Comparison of ENCODE assay signal across 8 mouse cellular contexts in genomic region chr7:127903971-127904796, GRCm38 (mm10). TPM values are rescaled to one million over a fixed set of nuclear protein-coding genes. Genes with fewer than 3 reads are reported as not detected.
DNase-seq lines count a peak whose midpoint lies in the region; ATAC-seq and TF ChIP-seq lines count a peak whose summit lies in the region.

Gene Bckdk, plus strand, starts transcription at chr7:127904082.

- H3K9ac ChIP-seq in MEL (ENCODE audit: control insufficient read depth, low read depth, low read length, poor library complexity, severe bottlenecking): peak within 1 kb of the TSS; percentile 92
- H3K9ac ChIP-seq in lung, embryonic 16.5 days (ENCODE audit: low read length): peak within 1 kb of the TSS; percentile 97

- TF ChIP-seq RAD21 in MEL (IDR thresholded peaks at IDR 0.05; ENCODE audit: low read depth, low read length): no peak

- peaks cover 7 to 22% of the 10 kb centered on the region in 2 experiments for H3K4me1 ChIP-seq in MEL (ENCODE audit: control insufficient read depth in 1 of 2, insufficient read depth in 2 of 2, low read length in 2 of 2)
- peaks cover 6% of the 10 kb centered on the region; the same call in 1 of the 2 replicates for H3K4me1 ChIP-seq in cerebellum, adult 2 months (ENCODE audit: control insufficient read depth, insufficient read depth, low read length)
- peaks cover 9% of the 10 kb centered on the region for H3K4me1 ChIP-seq in lung, embryonic 16.5 days (replicated peaks; ENCODE audit: control insufficient read depth, insufficient read depth, low read length)

- peak within 1 kb of the TSS; percentile 82 for H3K4me2 ChIP-seq in lung, embryonic 16.5 days (ENCODE audit: low read depth, low read length)

- H3K79me2 ChIP-seq in MEL (ENCODE audit: control insufficient read depth, insufficient read depth, low read length, poor library complexity): peaks cover 3% of the 10 kb centered on the region; the same call in 1 of the 2 replicates

- no peak for TF ChIP-seq EP300 in MEL (IDR thresholded peaks at IDR 0.05; ENCODE audit: low read depth in 1 of 2, low read length in 2 of 2)

- 6% methylated on average over 38 of the region's 38 CpGs for WGBS in cerebellum, adult 2 months
- WGBS in lung, embryonic 16.5 days: 6% methylated on average over 37 of the region's 38 CpGs

- no peaks in the 10 kb centered on the region for H3K27me3 ChIP-seq in MEL (ENCODE audit: control insufficient read depth in 1 of 2, insufficient read depth in 2 of 2, low read length in 2 of 2)
- H3K27me3 ChIP-seq in cerebellum, adult 2 months (ENCODE audit: control insufficient read depth, insufficient read depth, low read length): no peaks in the 10 kb centered on the region
- no peaks in the 10 kb centered on the region for H3K27me3 ChIP-seq in lung, embryonic 16.5 days (ENCODE audit: control insufficient read depth, insufficient read depth, low read depth, low read length)

- peak within 1 kb of the TSS; percentile 60 to 75 for H3K4me3 ChIP-seq in MEL (ENCODE audit: control insufficient read depth in 1 of 2, insufficient read depth in 1 of 2, low read depth in 2 of 2, low read length in 2 of 2)
- peak within 1 kb of the TSS; percentile 84 for H3K4me3 ChIP-seq in cerebellum, adult 2 months (replicated peaks; ENCODE audit: insufficient read depth, low read depth, low read length)
- peak within 1 kb of the TSS; percentile 88 for H3K4me3 ChIP-seq in lung, embryonic 16.5 days (ENCODE audit: low read length)

- H3K36me3 ChIP-seq in MEL (ENCODE audit: control insufficient read depth in 1 of 2, insufficient read depth in 2 of 2, low read length in 2 of 2): peaks cover 0 to 12% of the 10 kb centered on the region in 2 experiments; a peak in 2 of 4 replicates
- H3K36me3 ChIP-seq in lung, embryonic 16.5 days (ENCODE audit: control insufficient read depth, insufficient read depth, low read length): peaks cover 39% of the 10 kb centered on the region

- ATAC-seq in hematopoietic stem cell, adult 5-6 weeks (replicated peaks in 1 of 2; ENCODE audit: insufficient read depth in 1 of 2, low FRiP score in 2 of 2, low TSS enrichment in 1 of 2, low read depth in 1 of 2, poor library complexity in 2 of 2, severe bottlenecking in 2 of 2): peak; percentile 87
- ATAC-seq in lung, embryonic 16.5 days (ENCODE audit: low read depth): peak; percentile 95

- TF ChIP-seq CTCF in MEL (IDR thresholded peaks at IDR 0.05 in 2 of 3, conservative IDR thresholded peaks at IDR 0.05 in 1 of 3; ENCODE audit: control insufficient read depth in 1 of 3, insufficient read depth in 1 of 3, low read depth in 2 of 3, low read length in 3 of 3, poor library complexity in 1 of 3, severe bottlenecking in 1 of 3): no peak
- TF ChIP-seq CTCF in cerebellum, adult 2 months (IDR thresholded peaks at IDR 0.05; ENCODE audit: borderline replicate concordance, insufficient read depth, low read depth, low read length): no peak

- peak; percentile 84 to 91; a peak in 3 of 4 replicates for TF ChIP-seq POLR2A in MEL (IDR thresholded peaks at IDR 0.05; ENCODE audit: control insufficient read depth in 1 of 2, insufficient read depth in 1 of 2, low read depth in 1 of 2, low read length in 2 of 2, poor library complexity in 1 of 2)
- peak; percentile 86; the same call in 1 of the 2 replicates for TF ChIP-seq POLR2A in cerebellum, adult 2 months (IDR thresholded peaks at IDR 0.05; ENCODE audit: borderline replicate concordance, insufficient read depth, low read length)

- peak; percentile 90 for DNase-seq in MEL (ENCODE audit: low read depth, low spot score)
- DNase-seq in cerebellum, adult 2 months: peak; percentile 82 to 83
- DNase-seq in forelimb bud, embryonic 11.5 days (ENCODE audit: low read depth, low spot score): peak; percentile 83
- DNase-seq in layer of hippocampus, adult 9-10 months (ENCODE audit: low spot score): peak; percentile 52
- DNase-seq in ovary, postnatal 14 days (ENCODE audit: low spot score): peak; percentile 64
- DNase-seq in thymus, postnatal 14 days: peak; percentile 77

- H3K9me3 ChIP-seq in MEL (replicated peaks; ENCODE audit: insufficient read depth, low read length): no peaks in the 10 kb centered on the region
- H3K9me3 ChIP-seq in lung, embryonic 16.5 days (ENCODE audit: control insufficient read depth, low read length): no peaks in the 10 kb centered on the region

- peak within 1 kb of the TSS; percentile 58 for H3K27ac ChIP-seq in MEL (ENCODE audit: control insufficient read depth, low read depth, low read length)
- H3K27ac ChIP-seq in cerebellum, adult 2 months (ENCODE audit: insufficient read depth, low read length): peak within 1 kb of the TSS; percentile 79
- H3K27ac ChIP-seq in lung, embryonic 16.5 days (ENCODE audit: low read length): peak within 1 kb of the TSS; percentile 91

TF ChIP-seq in MEL, 35 proteins besides CTCF, POLR2A, EP300 and RAD21:
- TF ChIP-seq ZC3H11A (IDR thresholded peaks at IDR 0.05; ENCODE audit: low read depth, low read length) (no peak), MAX (IDR thresholded peaks at IDR 0.05; ENCODE audit: low read length) (no peak; the same call in 1 of the 2 replicates), NELFE (IDR thresholded peaks at IDR 0.05; ENCODE audit: low read depth, low read length) (peak; percentile 85), POLR2AphosphoS5 (IDR thresholded peaks at IDR 0.05; ENCODE audit: borderline replicate concordance, low read depth, low read length) (no peak), JUND (IDR thresholded peaks at IDR 0.05; ENCODE audit: low read depth, low read length) (no peak), BHLHE40 (IDR thresholded peaks at IDR 0.05; ENCODE audit: borderline replicate concordance, low read depth, low read length) (no peak), TBP (IDR thresholded peaks at IDR 0.05; ENCODE audit: low read depth, low read length) (no peak), MYB (IDR thresholded peaks at IDR 0.05; ENCODE audit: low read depth, low read length) (no peak), MAFK (IDR thresholded peaks at IDR 0.05; ENCODE audit: borderline replicate concordance, low read depth, low read length) (no peak), MAZ (IDR thresholded peaks at IDR 0.05; ENCODE audit: low read depth, low read length) (no peak; the same call in 1 of the 2 replicates), NRF1 (IDR thresholded peaks at IDR 0.05; ENCODE audit: insufficient read depth, low read depth, low read length, poor library complexity, severe bottlenecking) (peak; percentile 64), CHD1 (IDR thresholded peaks at IDR 0.05; ENCODE audit: low read depth, low read length) (peak; percentile 96), E2F4 (IDR thresholded peaks at IDR 0.05; ENCODE audit: borderline replicate concordance, low read depth, low read length) (no peak; the same call in 1 of the 2 replicates), USF1 (IDR thresholded peaks at IDR 0.05; ENCODE audit: low read depth, low read length) (no peak), MYC (IDR thresholded peaks at IDR 0.05; ENCODE audit: low read depth, low read length) (no peak), TCF12 (IDR thresholded peaks at IDR 0.05; ENCODE audit: low read depth, low read length) (no peak; the same call in 1 of the 2 replicates), TAL1 (IDR thresholded peaks at IDR 0.05; ENCODE audit: low read length) (no peak), MEF2A (IDR thresholded peaks at IDR 0.05; ENCODE audit: extremely low read depth, insufficient replicate concordance, low read depth, low read length, poor library complexity, severe bottlenecking) (no peak), GATA1 (IDR thresholded peaks at IDR 0.05; ENCODE audit: low read depth, low read length) (no peak), SMC3 (IDR thresholded peaks at IDR 0.05; ENCODE audit: low read depth, low read length) (no peak), ZMIZ1 (IDR thresholded peaks at IDR 0.05; ENCODE audit: low read depth, low read length) (0 out of 2 replicates have a peak, but pooled peaks have one; percentile 62), USF2 (IDR thresholded peaks at IDR 0.05; ENCODE audit: borderline replicate concordance in 1 of 2, insufficient read depth in 1 of 2, low read depth in 1 of 2, low read length in 2 of 2) (no peak), ELF1 (IDR thresholded peaks at IDR 0.05; ENCODE audit: low read depth, low read length) (0 out of 2 replicates have a peak, but pooled peaks have one; percentile 12), KAT2A (conservative IDR thresholded peaks at IDR 0.05; ENCODE audit: low read depth, low read length) (no peak; the same call in 1 of the 2 replicates), ZKSCAN1 (IDR thresholded peaks at IDR 0.05; ENCODE audit: low read depth, low read length) (no peak), POLR2AphosphoS2 (IDR thresholded peaks at IDR 0.05; ENCODE audit: low read length) (0 out of 2 replicates have a peak, but pooled peaks have one; percentile 44), HCFC1 (IDR thresholded peaks at IDR 0.05; ENCODE audit: low read depth, low read length) (peak; percentile 97), RCOR1 (IDR thresholded peaks at IDR 0.05; ENCODE audit: low read depth, low read length) (no peak), MXI1 (IDR thresholded peaks at IDR 0.05; ENCODE audit: low read depth, low read length) (peak; percentile 67), UBTF (IDR thresholded peaks at IDR 0.05; ENCODE audit: borderline replicate concordance, insufficient read depth, low read depth, low read length) (no peak), CHD2 (IDR thresholded peaks at IDR 0.05; ENCODE audit: low read length) (peak; percentile 95), GABPA (IDR thresholded peaks at IDR 0.05; ENCODE audit: low read depth, low read length) (no peak), SIN3A (IDR thresholded peaks at IDR 0.05; ENCODE audit: low read length) (peak; percentile 76), ZNF384 (IDR thresholded peaks at IDR 0.05; ENCODE audit: low read depth, low read length) (no peak), ETS1 (IDR thresholded peaks at IDR 0.05; ENCODE audit: low read depth, low read length) (no peak)

RNA-seq across cellular contexts. Expression of gene Bckdk, which starts in this region (rescaled TPM):
- total RNA-seq in MEL (2012; rRNA removed): 32.6 and 35.0 TPM in 2 replicates
- 100 to 1,000 TPM in 1 of 2 experiments, not detected in 1; 126 TPM for polyA plus RNA-seq in MEL (2012; ENCODE audit: insufficient read depth in 1 of 2, insufficient read length in 2 of 2, low read depth in 1 of 2, low replicate concordance in 2 of 2, missing spikeins in 1 of 2)
- polyA plus RNA-seq in cerebellum, adult 2 months (2012; rRNA removed): 69.7 and 71.5 TPM in 2 replicates
- total RNA-seq in hematopoietic stem cell, adult 5-6 weeks (2017): 37.4 and 44.7 TPM in 2 replicates
- 129 and 133 TPM in 2 replicates for polyA plus RNA-seq in lung, embryonic 16.5 days (2015; fragmentation: Nextera tagmentation; extraction: Ambion mirVana)

Comparison
In these comparisons a context has a peak if more than half of its experiments do, and no peak if none do; other contexts are left out.
1. Peak in every context shown above with its lines: DNase-seq, ATAC-seq, H3K4me3 ChIP-seq and H3K27ac ChIP-seq.